Mouse (Mus musculus) forebrain, embryonic 11.5 days (tissue): ENCODE results near the gene Gm21903. TPM values are rescaled to one million over a fixed set of nuclear protein-coding genes. Genes with fewer than 3 reads are reported as not detected.
A peak's percentile ranks its signal among the peaks of the same experiment; 100 is the strongest.
"Not testable (repeated sequence)": the region's sequence is repeated elsewhere in the genome, so short reads cannot be mapped to it uniquely, and the experiment has no call there.

Experiments used
- ATAC-seq: fragments of 200-750 bp; cut with Nextera tagmentation; replicated peaks from 2 replicates; pipeline ENCODE4 v1.8.0; 2017; ENCODE audit warnings: moderate TSS enrichment; ENCODE audit not compliant: low FRiP score
- DNase-seq: peaks from one replicate; pipeline ENCODE4 v3.0.0-alpha.2; 2017; ENCODE audit warnings: low spot score
- H3K27ac ChIP-seq: fragments of 300-500 bp; sonication (generic); 2 replicates; pipeline ENCODE4 v1.5.1; 2014; ENCODE audit warnings: low read depth, low read length
- H3K27me3 ChIP-seq: fragments of 300-500 bp; sonication (generic); 2 replicates; pipeline ENCODE4 v1.6.1; 2014; ENCODE audit warnings: mild to moderate bottlenecking, low read length, mixed read lengths; ENCODE audit not compliant: control insufficient read depth, insufficient read depth
- H3K36me3 ChIP-seq: fragments of 300-500 bp; sonication (generic); 2 replicates; pipeline ENCODE4 v1.6.1; 2014; ENCODE audit warnings: mild to moderate bottlenecking, low read length, moderate library complexity, mixed read lengths; ENCODE audit not compliant: control insufficient read depth, insufficient read depth
- H3K4me1 ChIP-seq: fragments of 300-500 bp; sonication (generic); replicated peaks from 2 replicates; pipeline ENCODE4 v1.6.1; 2014; ENCODE audit warnings: low read length, mixed read lengths; ENCODE audit not compliant: control insufficient read depth, insufficient read depth
- H3K4me2 ChIP-seq: fragments of 300-500 bp; sonication (generic); 2 replicates; pipeline ENCODE4 v1.6.1; 2014; ENCODE audit warnings: low read depth, mild to moderate bottlenecking, low read length, moderate library complexity, mixed read lengths; ENCODE audit not compliant: severe bottlenecking
- H3K4me3 ChIP-seq: fragments of 300-500 bp; sonication (generic); 2 replicates; pipeline ENCODE4 v1.5.1; 2014; ENCODE audit warnings: low read depth, low read length
- H3K9ac ChIP-seq: fragments of 300-500 bp; sonication (generic); 2 replicates; pipeline ENCODE4 v1.6.1; 2014; ENCODE audit warnings: low read length
- H3K9me3 ChIP-seq: fragments of 300-500 bp; sonication (generic); 2 replicates; pipeline ENCODE4 v1.6.1; 2016; ENCODE audit warnings: low read length, mixed read lengths; ENCODE audit not compliant: control insufficient read depth
- WGBS: fragments of 180-500 bp; shearing (Covaris S2); extraction: QIAGEN DNeasy Blood & Tissue Kit; methylation state at CpG from one replicate; pipeline ENCODE4 v1.1.7; 2014; 5-methylcytosine and 5-hydroxymethylcytosine counted together
- polyA plus RNA-seq: library from polyadenylated mRNA; unstranded; fragments of >200 nt; fragmentation: Nextera tagmentation; extraction: Ambion mirVana; gene quantifications from 2 replicates; pipeline ENCODE4 v1.2.1, GENCODE M21; 2014

The Gm21903 gene
- polyA plus RNA-seq, result not detected in 2 replicates

DNA sequence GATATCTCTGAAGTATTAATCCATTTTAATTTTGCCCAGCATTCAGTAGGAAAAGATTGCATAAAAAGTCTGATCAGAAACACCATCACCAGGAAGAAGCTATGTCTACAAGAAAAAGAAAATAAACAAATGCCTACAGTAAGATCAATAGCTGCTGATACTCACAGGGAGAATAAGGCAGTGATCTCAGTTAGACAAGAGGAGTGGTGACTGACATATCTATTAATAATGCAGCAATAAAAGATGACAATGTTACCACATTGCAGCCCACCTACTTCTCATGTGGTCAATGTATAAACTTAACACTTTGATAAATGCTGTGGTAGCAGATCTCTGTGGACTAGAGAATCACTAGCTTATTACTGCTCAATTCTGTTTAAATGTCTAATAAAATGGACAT is at the start of gene Gm21903:
Gene Gm21903, minus strand, starts transcription at position 101 of the 400 bp plus-strand sequence.
- Histone ChIP-seq H3K4me1 (no peaks in the 10 kb centered on the region), H3K9ac (no peak within 1 kb of the TSS), H3K4me2 (no peak within 1 kb of the TSS), H3K27me3 (no peaks in the 10 kb centered on the region), H3K36me3 (no peaks in the 10 kb centered on the region), H3K9me3 (no peaks in the 10 kb centered on the region), H3K4me3 (no peak within 1 kb of the TSS), H3K27ac (no peak within 1 kb of the TSS)
- ATAC-seq (no peak), DNase-seq (no peak)

DNA sequence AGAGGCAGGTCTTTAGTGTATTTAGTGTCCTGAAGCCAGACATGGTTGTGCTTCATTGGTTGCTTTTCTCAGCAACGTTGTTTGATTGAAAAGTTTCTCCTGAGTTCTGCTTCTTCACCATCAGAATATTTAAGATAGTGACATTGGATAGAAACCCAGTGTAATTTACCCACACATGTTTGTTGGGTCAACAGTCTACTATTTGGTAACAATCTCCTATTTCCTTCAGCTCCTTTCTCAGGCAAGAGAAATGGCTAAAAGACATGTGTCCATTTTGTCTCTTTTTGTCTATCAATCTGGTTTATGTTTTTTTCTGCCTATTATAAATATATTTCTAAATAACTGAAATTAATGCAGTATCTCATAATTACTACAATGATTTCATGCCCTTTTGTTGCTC is 33.8 kb upstream of the Gm21903 start, which contains the start of gene Esp23:
Gene Esp23, minus strand, starts transcription at position 101 of the 400 bp plus-strand sequence.
- H3K9ac ChIP-seq, result no peak within 1 kb of the TSS
- no peak for ATAC-seq
- H3K27ac ChIP-seq, result no peak within 1 kb of the TSS
- H3K9me3 ChIP-seq, result no peaks in the 10 kb centered on the region; the same call in 1 of the 2 replicates
- H3K4me3 ChIP-seq, result no peak within 1 kb of the TSS
- H3K4me2 ChIP-seq, result no peak within 1 kb of the TSS
- WGBS, result 62% methylated on average over 1 of the region's 1 CpGs
- no peaks in the 10 kb centered on the region for H3K27me3 ChIP-seq
- H3K4me1 ChIP-seq, result no peaks in the 10 kb centered on the region
- no peak for DNase-seq
- no peaks in the 10 kb centered on the region for H3K36me3 ChIP-seq

DNA sequence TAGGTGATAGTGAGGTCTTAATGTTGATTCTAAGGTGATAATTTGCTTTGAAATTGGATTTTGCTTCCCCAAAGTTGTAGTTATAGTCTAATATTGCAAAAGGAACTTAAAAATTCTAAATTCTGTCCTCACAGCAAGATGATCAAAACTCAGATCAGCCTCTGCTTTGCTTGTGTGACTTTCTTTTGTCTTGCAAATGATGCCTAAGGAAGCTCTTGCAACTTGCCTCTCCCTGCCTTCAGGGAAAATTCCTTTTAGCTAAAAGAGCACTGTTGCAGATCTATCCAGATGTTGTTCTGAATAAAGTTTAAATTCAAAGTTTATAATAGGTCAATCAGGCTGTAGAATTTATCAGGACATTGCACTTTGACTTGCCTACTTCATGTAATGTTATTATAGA is 20.5 kb upstream of the Gm21903 start:
- Histone ChIP-seq H3K4me1 (no peaks in the 10 kb centered on the region), H3K36me3 (no peaks in the 10 kb centered on the region), H3K9me3 (peaks cover 4% of the 10 kb centered on the region; the same call in 1 of the 2 replicates), H3K9ac (no peak overlapping the region), H3K4me3 (no peak overlapping the region), H3K27ac (no peak overlapping the region), H3K27me3 (no peaks in the 10 kb centered on the region), H3K4me2 (no peak overlapping the region)
- ATAC-seq (no peak), DNase-seq (no peak)

DNA sequence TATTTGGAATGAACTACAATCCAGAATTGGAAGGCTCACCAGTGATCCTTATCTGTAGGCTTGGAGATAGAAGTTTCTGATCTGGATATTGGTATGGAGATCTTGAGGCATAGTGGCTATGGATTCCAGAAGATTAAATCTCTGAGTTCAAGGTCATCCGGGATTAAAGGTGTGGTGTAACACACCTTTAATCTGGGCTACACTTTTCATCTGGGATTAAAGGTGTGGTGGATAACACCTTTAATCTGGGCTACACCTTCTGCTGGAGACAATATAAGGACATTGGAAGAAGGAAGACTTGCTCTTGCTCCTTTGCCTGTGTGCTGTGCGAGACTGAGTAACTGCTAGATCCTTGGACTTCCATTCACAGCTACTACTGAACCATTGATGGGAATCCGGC is 6.7 kb downstream of the Gm21903 start, which contains the start of gene Esp24:
Gene Esp24, plus strand, starts transcription at position 301 of the 400 bp plus-strand sequence.
- WGBS, result 87% methylated on average over 3 of the region's 3 CpGs
- not testable (repeated sequence) for H3K36me3 ChIP-seq, H3K4me3 ChIP-seq, ATAC-seq, H3K4me1 ChIP-seq, H3K27ac ChIP-seq, DNase-seq, H3K27me3 ChIP-seq, H3K9me3 ChIP-seq, H3K9ac ChIP-seq, H3K4me2 ChIP-seq

DNA sequence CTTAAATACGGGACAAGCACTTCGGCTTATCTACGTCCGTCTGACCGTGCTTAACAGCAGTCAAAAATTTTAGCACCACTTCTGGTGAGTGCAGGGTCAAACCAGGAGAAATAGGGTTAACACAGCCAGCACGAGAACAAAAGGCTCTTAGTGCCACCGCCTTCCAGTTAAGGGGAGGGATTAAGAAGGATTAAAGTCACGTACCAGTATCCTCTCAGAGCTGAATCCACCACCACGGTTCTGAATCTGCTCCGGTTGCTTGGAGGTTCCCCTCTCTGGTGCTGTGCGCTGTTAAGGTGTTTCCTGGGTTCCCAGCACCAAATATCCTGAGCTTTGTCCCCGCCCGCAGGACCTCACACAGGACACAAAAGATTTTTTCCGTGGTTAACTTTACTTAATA is 26.0 kb downstream of the Gm21903 start:
- ATAC-seq (peak; percentile 51; the same call in 1 of the 2 replicates), DNase-seq (no peak)
- Histone ChIP-seq H3K27me3 (no peaks in the 10 kb centered on the region), H3K4me3 (no peak overlapping the region), H3K36me3 (no peaks in the 10 kb centered on the region), H3K27ac (no peak overlapping the region), H3K4me2 (no peak overlapping the region), H3K9me3 (no peaks in the 10 kb centered on the region), H3K4me1 (no peaks in the 10 kb centered on the region), H3K9ac (no peak overlapping the region)
- WGBS, result 31% methylated on average over 14 of the region's 14 CpGs

DNA sequence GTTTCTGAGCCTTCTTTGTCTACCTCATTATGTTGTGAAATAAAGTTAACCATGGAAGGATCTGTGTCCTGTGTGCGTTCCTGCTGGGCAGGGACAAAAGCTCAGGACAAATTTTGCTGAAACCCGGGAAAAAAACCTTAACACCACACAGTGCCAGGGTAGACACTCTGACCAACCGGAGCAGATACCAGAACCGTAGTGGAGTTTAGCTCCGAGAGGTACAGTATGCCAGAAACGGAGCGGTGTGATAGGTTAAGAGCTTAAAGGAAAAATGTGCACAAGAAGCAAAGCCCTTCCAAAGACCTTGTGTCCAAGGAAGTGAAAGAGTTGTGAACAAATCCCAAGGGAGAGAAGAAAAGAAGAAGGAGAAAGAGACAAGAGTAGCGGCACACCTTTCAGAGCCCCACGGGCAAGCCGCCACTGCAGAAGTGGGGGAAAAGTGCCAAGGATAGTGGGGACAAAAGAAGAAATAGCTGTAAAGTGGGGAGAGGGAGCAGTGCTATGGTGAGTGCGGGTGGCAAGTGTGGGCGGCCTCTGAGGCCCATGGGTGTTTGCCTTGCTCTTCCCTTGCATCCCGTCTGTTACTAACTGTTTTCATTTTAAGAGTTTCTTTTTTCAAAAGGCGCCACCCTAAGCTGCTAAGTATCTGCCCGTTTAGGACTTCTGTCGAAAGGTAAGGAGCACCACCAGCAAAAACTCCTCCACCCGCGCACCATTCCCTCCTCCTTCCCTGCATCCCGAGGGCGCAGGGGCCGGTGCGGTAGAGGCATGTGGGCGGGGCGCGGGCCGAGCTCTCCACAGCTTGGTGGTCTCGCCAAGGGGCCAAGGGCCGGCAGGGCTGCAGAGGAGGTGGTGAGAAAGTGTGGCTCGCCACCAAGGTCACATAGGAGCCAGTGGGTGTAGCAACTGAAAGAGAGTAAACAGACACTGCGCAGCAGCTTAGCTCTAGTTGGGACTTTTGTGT is 32.2 kb downstream of the Gm21903 start:
- no peaks in the 10 kb centered on the region for H3K27me3 ChIP-seq
- ATAC-seq (peak; percentile 75), DNase-seq (peak; percentile 53)
- peak overlapping the region; percentile 17; the same call in 1 of the 2 replicates for H3K4me3 ChIP-seq
- WGBS, result 40% methylated on average over 30 of the region's 30 CpGs
- H3K4me2 ChIP-seq, result peak overlapping the region; percentile 38; the same call in 1 of the 2 replicates
- no peaks in the 10 kb centered on the region for H3K36me3 ChIP-seq
- no peaks in the 10 kb centered on the region for H3K4me1 ChIP-seq
- no peak overlapping the region for H3K27ac ChIP-seq
- H3K9ac ChIP-seq, result no peak overlapping the region
- H3K9me3 ChIP-seq, result no peaks in the 10 kb centered on the region

DNA sequence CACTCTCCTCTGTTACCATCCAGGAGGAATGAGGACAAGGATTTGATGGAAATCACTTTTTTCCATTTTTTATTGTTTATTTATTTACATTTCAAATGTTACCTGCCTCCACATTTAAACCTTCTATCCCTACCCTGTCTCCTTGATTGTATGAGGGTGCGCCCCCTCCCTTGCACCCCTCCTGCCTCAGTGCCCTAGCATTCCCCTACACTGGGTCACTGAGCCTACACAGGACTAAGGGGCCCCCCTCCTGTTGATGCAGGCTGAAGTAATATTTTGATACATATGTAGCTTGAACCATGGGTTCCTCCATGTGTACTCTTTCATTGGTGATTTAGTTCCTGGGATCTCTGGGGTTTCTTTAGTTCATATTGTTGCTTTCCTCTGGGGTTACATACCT is 33.3 kb downstream of the Gm21903 start:
- DNase-seq (no peak), ATAC-seq (no peak)
- Histone ChIP-seq H3K4me3 (no peak overlapping the region), H3K9ac (no peak overlapping the region), H3K36me3 (no peaks in the 10 kb centered on the region), H3K9me3 (no peaks in the 10 kb centered on the region), H3K4me1 (no peaks in the 10 kb centered on the region), H3K27ac (no peak overlapping the region), H3K4me2 (no peak overlapping the region), H3K27me3 (no peaks in the 10 kb centered on the region)
- WGBS, result 100% methylated on average over 1 of the region's 1 CpGs
